Mouse (Mus musculus) spleen, embryonic (tissue): ENCODE measurements around the gene Cxcl9.
"Not testable (repeated sequence)": the region's sequence is repeated elsewhere in the genome, so short reads cannot be mapped to it uniquely, and the experiment has no call there.

Experiments
- CTCF ChIA-PET: fragments of 350-600 bp; sonication (Branson Sonifier 250); formaldehyde crosslinking; loops from one replicate; lab custom pipeline; 2022; lab: Charles Lee

Cxcl9 gene

GRCm38 (mm10) chr5:92327929-92328328, at the start of gene Cxcl9:
Gene Cxcl9, minus strand, starts transcription at chr5:92328079.
- CTCF ChIA-PET, result interaction anchor here (0.6 kb wide), 1 partner anchor 63 kb away, joined by 16 read pairs; no protein-coding TSS in a partner anchor

DNA sequence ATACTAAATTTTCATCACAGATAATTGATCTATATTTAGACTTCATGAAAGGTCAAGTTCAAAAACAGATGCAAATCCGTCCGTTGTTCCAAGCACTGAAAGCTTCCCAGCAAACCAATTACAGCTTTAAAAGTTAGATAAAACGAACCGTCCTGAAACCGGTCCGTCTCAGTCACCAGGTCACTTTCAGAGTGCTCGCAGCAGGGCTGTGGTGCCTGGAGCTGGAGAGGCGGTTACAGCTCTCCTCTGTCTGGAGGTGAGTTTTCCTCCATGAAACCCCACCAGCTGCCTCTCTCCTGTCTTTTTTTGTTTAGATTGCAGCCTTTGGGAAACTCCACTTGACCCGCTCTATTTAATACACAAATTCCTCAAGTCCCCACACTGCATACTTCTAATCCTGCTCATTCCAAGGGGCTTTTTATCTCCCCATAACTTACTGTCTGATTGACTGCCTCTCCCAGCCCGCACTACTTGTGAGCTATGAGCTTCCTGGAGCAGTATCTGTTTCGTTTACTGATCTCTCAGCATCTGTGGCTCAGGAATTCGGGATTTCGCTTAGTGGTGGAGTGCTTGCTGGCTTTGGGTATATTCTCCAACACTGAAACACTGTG, 49.0 kb upstream of the Cxcl9 start:
- CTCF ChIA-PET, result no interaction called here

DNA sequence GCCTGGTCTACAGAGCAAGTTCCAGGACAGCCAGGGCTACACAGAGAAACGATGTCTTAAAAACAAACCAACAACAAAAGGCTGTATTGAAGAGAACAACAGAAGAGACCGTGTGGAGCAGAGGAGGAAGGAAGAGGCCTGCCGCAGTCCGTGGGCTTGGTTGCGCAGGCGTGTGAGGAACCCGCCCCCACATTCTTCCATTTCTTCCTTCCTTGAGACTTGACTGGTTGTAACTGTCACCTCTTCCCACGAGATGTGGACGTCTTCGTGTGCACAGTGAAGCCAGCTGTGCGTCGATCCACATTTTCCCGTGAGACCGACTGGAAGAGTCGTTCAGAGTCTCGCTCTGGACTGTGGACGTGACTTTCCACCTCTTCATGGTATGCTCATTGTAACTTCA, 47.5 kb upstream of the Cxcl9 start:
- CTCF ChIA-PET, result no interaction called here

- CTCF ChIA-PET, result no interaction called here
Measured at GRCm38 (mm10) chr5:92374721-92375142, 46.9 kb upstream of the Cxcl9 start.

- CTCF ChIA-PET, result no interaction called here
Measured at GRCm38 (mm10) chr5:92372605-92373004, 44.7 kb upstream of the Cxcl9 start.

GRCm38 (mm10) chr5:92371361-92371976, 43.6 kb upstream of the Cxcl9 start:
- CTCF ChIA-PET, result no interaction called here

DNA sequence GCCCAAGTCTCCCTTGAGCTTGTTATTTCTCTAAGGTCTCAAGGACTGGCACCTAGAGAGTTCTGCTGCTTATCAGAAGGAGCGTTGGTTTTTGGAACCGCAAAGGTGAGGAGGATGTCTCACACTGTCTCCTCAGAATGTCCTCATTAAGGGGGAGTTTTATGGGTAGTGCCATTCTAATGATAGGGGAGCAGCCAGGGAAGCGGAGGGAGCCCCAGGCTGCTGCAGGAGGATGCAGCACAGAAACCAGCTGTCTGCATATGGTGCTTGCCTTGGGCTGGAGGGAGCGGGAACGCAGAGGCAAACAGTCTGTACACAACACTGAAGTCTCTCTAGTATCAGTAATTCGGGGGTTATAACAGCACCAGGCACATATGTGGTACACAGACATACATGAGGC, 43.0 kb upstream of the Cxcl9 start:
- CTCF ChIA-PET, result no interaction called here

- CTCF ChIA-PET, result no interaction called here
Measured at GRCm38 (mm10) chr5:92370392-92370791, 42.5 kb upstream of the Cxcl9 start.

DNA sequence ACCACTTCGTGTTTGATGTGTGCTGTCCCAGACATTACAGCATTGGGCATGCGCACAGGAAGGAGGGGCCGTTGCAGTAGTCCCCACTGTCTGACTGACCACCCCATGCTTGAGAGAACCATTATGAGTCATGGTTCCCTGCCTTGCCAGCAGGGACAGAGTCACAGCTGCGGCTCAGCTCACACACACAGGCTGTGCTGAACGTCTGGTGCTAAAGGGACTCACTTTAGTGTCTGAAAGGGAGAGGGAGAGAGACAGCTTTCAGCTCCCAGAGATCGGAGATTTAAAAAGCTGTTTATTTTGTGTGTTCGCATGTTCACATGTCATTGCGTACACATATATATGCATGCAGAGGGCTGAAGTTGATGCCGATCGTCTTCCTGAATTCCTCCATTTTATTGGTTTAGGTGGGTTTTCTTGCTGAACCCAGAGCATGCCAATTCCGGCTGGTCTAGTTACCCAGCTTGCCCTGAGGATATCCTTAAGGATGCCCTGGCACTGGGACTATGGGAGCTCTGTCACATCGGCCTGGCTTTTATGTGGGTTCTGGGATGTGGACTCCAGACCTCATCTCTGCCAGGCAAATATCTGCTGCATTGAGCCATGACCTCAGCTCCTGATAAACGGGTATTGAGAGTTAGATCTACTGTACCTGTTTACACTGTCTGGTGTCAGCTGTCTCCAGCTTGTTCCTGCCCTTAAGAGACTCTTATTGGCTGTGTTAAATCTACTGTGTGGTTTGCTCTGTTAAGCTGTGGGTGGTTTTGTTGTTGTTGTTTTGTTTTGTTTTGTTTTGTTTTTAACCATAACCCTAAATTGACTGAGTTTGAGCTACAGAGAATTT, 41.5 kb upstream of the Cxcl9 start:
- CTCF ChIA-PET, result no interaction called here

- CTCF ChIA-PET, result interaction anchor here (0.8 kb wide), 1 partner anchor 12 kb away, joined by 33 read pairs; no protein-coding TSS in a partner anchor
Measured at GRCm38 (mm10) chr5:92368392-92368791, 40.5 kb upstream of the Cxcl9 start.

DNA sequence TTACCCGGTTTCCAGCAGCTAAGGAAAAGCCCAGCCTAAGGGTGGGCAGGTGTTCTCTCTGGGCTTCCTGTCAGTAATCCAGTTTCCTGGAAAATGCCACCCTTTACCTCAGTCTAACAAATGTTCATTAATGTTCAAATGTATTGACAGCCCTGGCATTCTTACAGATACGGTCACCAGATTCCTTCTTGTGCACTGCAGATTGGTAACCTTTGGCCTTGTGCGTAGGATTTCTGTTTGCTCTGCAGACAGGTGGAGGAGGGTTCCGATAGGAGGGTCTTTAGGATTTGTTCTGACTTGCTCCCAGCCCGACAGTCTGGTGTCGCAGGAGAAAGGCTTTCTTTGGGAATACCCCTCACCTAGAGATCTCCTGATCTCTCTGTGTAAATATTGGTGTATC, 38.7 kb upstream of the Cxcl9 start:
- CTCF ChIA-PET, result no interaction called here

GRCm38 (mm10) chr5:92365146-92365705, 37.3 kb upstream of the Cxcl9 start:
- CTCF ChIA-PET, result no interaction called here

DNA sequence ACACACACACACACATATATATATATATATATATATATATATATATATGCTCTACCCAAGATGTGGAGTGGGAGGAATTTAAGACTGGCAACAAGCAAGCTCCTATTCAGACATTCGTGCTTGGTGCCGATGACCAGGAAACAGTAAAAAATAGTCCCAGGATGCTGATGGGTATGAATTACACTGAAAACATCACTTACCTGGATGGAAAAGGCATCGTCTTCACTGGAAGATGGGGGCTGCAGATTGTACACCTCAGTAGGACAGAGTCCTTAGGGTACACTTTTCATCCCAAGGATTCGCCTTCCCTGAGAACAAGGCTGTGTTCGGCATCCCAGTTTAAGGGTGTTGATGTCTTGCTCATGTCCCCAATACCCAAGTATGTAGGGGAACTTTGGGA, 36.1 kb upstream of the Cxcl9 start:
- CTCF ChIA-PET, result no interaction called here

DNA sequence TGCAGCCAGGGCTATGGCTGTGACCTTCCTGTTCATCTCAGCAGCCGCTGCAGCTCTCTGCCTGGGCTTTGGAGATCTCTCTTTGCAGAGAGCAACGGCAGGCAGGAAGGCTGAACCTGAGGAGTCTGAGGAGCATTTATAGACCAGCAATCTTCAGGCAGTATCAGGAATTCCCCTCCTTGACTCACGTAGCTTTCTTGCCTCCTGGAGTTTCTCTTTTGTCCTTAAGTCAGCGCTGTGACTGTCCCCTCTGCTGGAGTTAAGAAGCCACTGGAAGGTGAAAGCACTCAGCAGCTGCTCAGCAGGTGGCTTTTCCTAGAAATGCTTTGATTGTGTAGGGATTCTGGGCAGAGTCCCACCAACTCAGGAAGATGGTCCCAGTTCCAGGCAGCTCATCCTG, 35.3 kb upstream of the Cxcl9 start:
- CTCF ChIA-PET, result no interaction called here

- CTCF ChIA-PET, result no interaction called here
Measured at GRCm38 (mm10) chr5:92358767-92359455, 31.0 kb upstream of the Cxcl9 start.

- CTCF ChIA-PET, result no interaction called here
Measured at GRCm38 (mm10) chr5:92358033-92358432, 30.2 kb upstream of the Cxcl9 start.

DNA sequence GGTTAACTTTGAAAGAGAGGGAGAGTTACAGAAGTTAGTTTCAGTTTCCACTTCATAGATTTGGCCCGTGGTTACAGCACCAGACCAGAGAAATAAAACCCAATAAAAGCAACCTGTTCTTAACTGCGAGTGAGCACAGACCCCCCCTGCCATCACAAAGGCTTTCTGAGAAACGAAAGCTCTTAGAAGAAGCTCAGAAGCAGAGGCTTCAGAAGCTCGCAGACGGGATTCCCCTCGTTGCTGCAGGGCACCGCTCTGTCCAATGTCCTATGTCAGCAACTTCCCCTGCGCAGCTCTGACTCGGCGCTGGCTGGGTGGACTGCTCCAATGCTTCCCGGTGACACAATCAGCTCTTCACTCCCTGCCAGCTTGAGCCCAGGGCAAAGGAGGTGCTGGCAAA, 25.6 kb upstream of the Cxcl9 start:
- CTCF ChIA-PET, result interaction anchor here (0.6 kb wide), 1 partner anchor 938 kb away, joined by 6 read pairs; no protein-coding TSS in a partner anchor

DNA sequence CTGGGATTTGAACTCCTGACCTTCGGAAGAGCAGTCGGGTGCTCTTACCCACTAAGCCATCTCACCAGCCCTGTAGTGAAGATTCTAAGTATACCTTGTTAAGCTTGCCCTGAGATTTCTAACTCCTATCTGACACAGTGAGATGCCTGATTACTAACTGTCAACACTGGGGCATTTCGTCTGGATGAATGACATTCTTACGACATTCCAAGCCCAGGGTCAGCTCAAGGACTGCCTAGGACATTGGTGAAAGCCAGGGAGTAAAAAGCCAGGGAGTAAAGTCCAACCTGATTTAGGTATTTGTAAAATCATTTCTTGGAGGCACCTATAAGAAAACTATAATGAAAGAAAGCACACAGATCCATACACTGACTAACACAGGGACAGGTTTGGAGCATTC, 24.8 kb upstream of the Cxcl9 start:
- CTCF ChIA-PET, result not testable (repeated sequence)

- CTCF ChIA-PET, result no interaction called here
Measured at GRCm38 (mm10) chr5:92349731-92350130, 21.9 kb upstream of the Cxcl9 start.

GRCm38 (mm10) chr5:92348794-92349413, 21.0 kb upstream of the Cxcl9 start, which contains the start of gene Cxcl10:
Gene Cxcl10, minus strand, starts transcription at chr5:92348889.
- CTCF ChIA-PET, result no interaction called here

DNA sequence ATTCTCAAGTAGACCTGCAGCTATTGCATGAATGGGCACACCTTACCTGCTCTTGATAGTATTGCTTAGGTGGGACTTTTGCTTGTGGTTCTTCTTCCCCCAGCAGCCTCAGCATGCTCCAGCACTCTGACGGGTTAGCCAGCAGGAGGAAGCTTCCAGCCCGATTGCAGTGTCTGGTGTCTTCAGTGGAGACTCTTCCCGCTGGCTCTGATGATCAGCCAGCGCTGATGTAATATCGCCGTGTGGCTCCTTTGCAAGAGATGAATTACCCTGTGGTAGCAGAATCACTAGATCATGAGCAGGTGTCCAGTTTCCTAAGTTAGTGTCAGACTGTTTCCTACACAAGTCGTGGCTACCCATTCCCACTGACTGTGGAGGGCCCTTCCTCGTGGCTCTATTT, 17.1 kb upstream of the Cxcl9 start:
- CTCF ChIA-PET, result no interaction called here
